Mouse (Mus musculus): ENCODE data around the gene Mtor.

- TF ChIP-seq POLR2A (IDR thresholded peaks at IDR 0.05; ENCODE audit: insufficient read length, low read depth) (no peak), TCF12 (IDR thresholded peaks at IDR 0.05; ENCODE audit: insufficient read depth, poor library complexity, severe bottlenecking) (no peak), E2F4 (IDR thresholded peaks at IDR 0.05; ENCODE audit: insufficient read depth) (no peak)
These were observed 156.2 kb downstream of the Mtor start for GRCm38 (mm10) chr4:148604541-148605165.
